Mouse (Mus musculus) midbrain, embryonic 13.5 days (tissue): ENCODE measurements around the gene Scnn1a. TPM values are rescaled to one million over a fixed set of nuclear protein-coding genes. Genes with fewer than 3 reads are reported as not detected.

ENCODE experiments used
- ATAC-seq: fragments of 200-750 bp; cut with Nextera tagmentation; 2 replicates; pipeline ENCODE4 v1.8.0; 2017; ENCODE audit warnings: mild to moderate bottlenecking, moderate TSS enrichment, moderate library complexity
- H3K27ac ChIP-seq: fragments of 300-500 bp; sonication (generic); 2 replicates; pipeline ENCODE4 v1.5.1; 2015; ENCODE audit warnings: inconsistent platforms, mild to moderate bottlenecking, moderate library complexity
- H3K27me3 ChIP-seq: fragments of 300-500 bp; sonication (generic); 2 replicates; pipeline ENCODE4 v1.6.1; 2015; ENCODE audit warnings: mild to moderate bottlenecking, inconsistent platforms
- H3K36me3 ChIP-seq: fragments of 300-500 bp; sonication (generic); 2 replicates; pipeline ENCODE4 v1.6.1; 2015; ENCODE audit warnings: mild to moderate bottlenecking, inconsistent platforms
- H3K4me1 ChIP-seq: fragments of 300-500 bp; sonication (generic); replicated peaks from 2 replicates; pipeline ENCODE4 v1.6.1; 2015; ENCODE audit warnings: inconsistent platforms
- H3K4me2 ChIP-seq: fragments of 300-500 bp; sonication (generic); replicated peaks from 2 replicates; pipeline ENCODE4 v1.6.1; 2015; ENCODE audit warnings: moderate library complexity, mild to moderate bottlenecking, inconsistent platforms
- H3K4me3 ChIP-seq: fragments of 300-500 bp; sonication (generic); replicated peaks from 2 replicates; pipeline ENCODE4 v1.5.1; 2015; ENCODE audit warnings: mild to moderate bottlenecking, inconsistent platforms
- H3K9ac ChIP-seq: fragments of 300-500 bp; sonication (generic); replicated peaks from 2 replicates; pipeline ENCODE4 v1.6.1; 2015; ENCODE audit warnings: mild to moderate bottlenecking, inconsistent platforms
- H3K9me3 ChIP-seq: fragments of 300-500 bp; sonication (generic); 2 replicates; pipeline ENCODE4 v1.6.1; 2016; ENCODE audit warnings: mild to moderate bottlenecking, inconsistent platforms
- WGBS: fragments of 180-500 bp; shearing (Covaris S2); methylation state at CpG from one replicate; pipeline ENCODE4 v1.1.7; 2015; 5-methylcytosine and 5-hydroxymethylcytosine counted together
- polyA plus RNA-seq: library from polyadenylated mRNA; unstranded; fragments of >200 nt; fragmentation: Nextera tagmentation; extraction: Ambion mirVana; gene quantifications from 2 replicates; pipeline ENCODE4 v1.2.1, GENCODE M21; 2015

The Scnn1a gene
- polyA plus RNA-seq, 1 experiment from 2014 or later, result 0.46 TPM

- Histone ChIP-seq H3K4me2 (peak overlapping the region; percentile 64), H3K4me1 (peaks cover 27% of the 10 kb centered on the region), H3K9ac (peak overlapping the region; percentile 62; the same call in 1 of the 2 replicates), H3K27ac (no peak overlapping the region), H3K4me3 (peak overlapping the region; percentile 35), H3K27me3 (no peaks in the 10 kb centered on the region), H3K36me3 (no peaks in the 10 kb centered on the region), H3K9me3 (no peaks in the 10 kb centered on the region)
- ATAC-seq, result no peak
- whole genome bisulfite sequencing, result 69% methylated on average over 22 of the region's 22 CpGs
These were observed 7.7 kb upstream of the Scnn1a start for GRCm38 (mm10) chr6:125312581-125313355.

- no peaks in the 10 kb centered on the region for H3K9me3 ChIP-seq
- H3K36me3 ChIP-seq, result no peaks in the 10 kb centered on the region
- H3K9ac ChIP-seq, result peak within 1 kb of the TSS; percentile 62
- H3K27ac ChIP-seq, result no peak within 1 kb of the TSS
- H3K4me3 ChIP-seq, result peak within 1 kb of the TSS; percentile 35
- H3K4me1 ChIP-seq, result peaks cover 27% of the 10 kb centered on the region
- WGBS, result under 1% methylated on average over 45 of the region's 46 CpGs
- ATAC-seq, result peak; percentile 75
- H3K27me3 ChIP-seq, result peaks cover 3% of the 10 kb centered on the region; the same call in 1 of the 2 replicates
- peak within 1 kb of the TSS; percentile 64 for H3K4me2 ChIP-seq
These were observed 6.8 kb upstream of the Scnn1a start, which contains the start of gene Ltbr for GRCm38 (mm10) chr6:125313546-125314230. Gene Ltbr (minus strand): TSS chr6:125313885.

DNA sequence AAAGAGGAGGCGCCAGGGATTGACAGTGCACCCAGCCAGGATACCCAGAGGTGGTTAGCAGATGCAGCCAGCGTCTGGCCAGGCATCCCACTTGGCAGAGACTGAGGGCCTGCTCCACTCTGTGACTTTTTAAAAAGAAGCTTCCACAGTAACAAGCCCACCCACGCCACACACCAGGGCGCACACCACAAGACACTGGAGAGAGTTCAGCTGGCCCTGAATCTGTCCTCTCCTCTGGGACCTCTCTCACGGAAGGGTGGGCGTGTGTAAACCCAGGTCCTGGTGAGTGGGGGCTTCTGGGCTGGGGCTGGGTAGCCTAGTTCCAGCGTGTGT, 6.3 kb upstream of the Scnn1a start:
- Histone ChIP-seq H3K4me3 (peak overlapping the region; percentile 35), H3K27ac (no peak overlapping the region), H3K36me3 (no peaks in the 10 kb centered on the region), H3K9me3 (no peaks in the 10 kb centered on the region), H3K9ac (peak overlapping the region; percentile 62), H3K4me1 (peaks cover 22% of the 10 kb centered on the region), H3K27me3 (peaks cover 4% of the 10 kb centered on the region; the same call in 1 of the 2 replicates), H3K4me2 (peak overlapping the region; percentile 64)
- peak; percentile 55 for ATAC-seq
- 54% methylated on average over 7 of the region's 7 CpGs for WGBS

DNA sequence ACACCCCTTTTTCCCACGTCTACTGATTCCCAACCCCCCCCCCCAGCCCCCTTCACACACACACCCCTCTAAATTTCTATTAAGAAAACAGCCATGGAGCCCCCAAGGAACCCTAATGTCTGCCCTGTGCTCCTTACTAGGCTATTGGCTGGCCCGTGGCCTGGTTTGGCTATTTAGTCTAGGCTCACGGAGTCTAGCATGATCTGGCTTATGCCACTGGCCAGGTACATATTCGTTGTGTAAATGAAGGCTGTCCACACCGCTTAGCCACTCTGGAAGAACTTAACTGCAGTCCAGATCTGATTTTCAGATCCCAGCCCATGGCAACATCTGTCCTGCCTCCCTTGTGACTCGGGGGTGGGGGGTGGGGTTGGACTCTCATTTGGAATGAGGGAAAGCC, 5.7 kb upstream of the Scnn1a start:
- H3K4me1 ChIP-seq, result peaks cover 20% of the 10 kb centered on the region
- H3K9me3 ChIP-seq, result no peaks in the 10 kb centered on the region
- peaks cover 8% of the 10 kb centered on the region for H3K27me3 ChIP-seq
- H3K36me3 ChIP-seq, result no peaks in the 10 kb centered on the region
- ATAC-seq, result no peak
- 76% methylated on average over 6 of the region's 6 CpGs for WGBS
- H3K4me3 ChIP-seq, result no peak overlapping the region
- H3K4me2 ChIP-seq, result no peak overlapping the region
- H3K9ac ChIP-seq, result no peak overlapping the region
- H3K27ac ChIP-seq, result no peak overlapping the region

DNA sequence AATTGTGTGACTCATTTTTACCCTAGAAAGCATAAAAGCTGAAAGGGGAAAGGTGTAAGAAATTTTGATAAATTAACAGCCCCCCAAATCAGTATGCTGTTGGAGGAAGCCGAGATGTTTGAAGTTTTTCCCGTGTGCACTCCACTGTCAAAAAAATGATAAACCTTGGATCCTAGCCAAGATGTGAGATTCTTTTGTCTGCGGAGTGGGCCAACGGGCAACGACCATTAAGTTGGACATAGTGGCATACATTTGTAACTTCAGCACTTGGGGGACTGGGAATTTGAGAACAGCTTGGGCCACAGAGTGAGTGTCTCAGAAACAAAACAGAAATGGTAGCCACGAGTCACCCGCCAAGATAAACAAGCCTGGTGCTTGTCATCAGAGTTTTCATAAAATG, 3.4 kb upstream of the Scnn1a start:
- Histone ChIP-seq H3K27me3 (peaks cover 31% of the 10 kb centered on the region), H3K4me3 (no peak overlapping the region), H3K4me2 (no peak overlapping the region), H3K9ac (no peak overlapping the region), H3K9me3 (no peaks in the 10 kb centered on the region), H3K36me3 (no peaks in the 10 kb centered on the region), H3K4me1 (peaks cover 27% of the 10 kb centered on the region), H3K27ac (no peak overlapping the region)
- 78% methylated on average over 7 of the region's 7 CpGs for WGBS
- ATAC-seq, result no peak

- Histone ChIP-seq H3K27me3 (peaks cover 45% of the 10 kb centered on the region), H3K9ac (no peak overlapping the region), H3K4me2 (no peak overlapping the region), H3K4me3 (no peak overlapping the region), H3K9me3 (no peaks in the 10 kb centered on the region), H3K36me3 (no peaks in the 10 kb centered on the region), H3K27ac (no peak overlapping the region), H3K4me1 (peaks cover 10% of the 10 kb centered on the region)
- WGBS, result 70% methylated on average over 15 of the region's 15 CpGs
- ATAC-seq, result no peak
These were observed 1.2 kb upstream of the Scnn1a start for GRCm38 (mm10) chr6:125318981-125319918.

DNA sequence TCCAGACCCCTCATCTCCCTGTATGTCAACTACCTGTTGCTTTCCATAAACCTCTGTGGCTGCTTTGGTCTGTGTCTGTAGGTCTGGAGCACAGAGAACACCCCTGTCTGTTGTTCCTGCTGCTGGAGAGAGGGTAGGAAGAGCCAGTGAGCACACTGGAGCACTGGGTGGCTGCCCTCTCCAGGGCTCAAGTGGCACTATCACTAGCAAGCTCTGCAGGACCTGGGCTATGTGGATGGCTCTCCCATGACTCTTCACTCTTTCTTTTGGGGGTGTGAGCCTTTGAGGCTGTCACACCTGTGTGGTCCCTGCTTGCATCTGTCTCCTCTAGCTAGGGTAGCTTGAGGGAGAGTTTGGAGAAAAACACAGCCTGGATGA, 551 bp upstream of the Scnn1a start:
- Histone ChIP-seq H3K4me3 (no peak overlapping the region), H3K4me2 (no peak overlapping the region), H3K4me1 (peaks cover 7% of the 10 kb centered on the region), H3K36me3 (no peaks in the 10 kb centered on the region), H3K9ac (no peak overlapping the region), H3K9me3 (no peaks in the 10 kb centered on the region), H3K27me3 (peaks cover 45% of the 10 kb centered on the region), H3K27ac (no peak overlapping the region)
- no peak for ATAC-seq

DNA sequence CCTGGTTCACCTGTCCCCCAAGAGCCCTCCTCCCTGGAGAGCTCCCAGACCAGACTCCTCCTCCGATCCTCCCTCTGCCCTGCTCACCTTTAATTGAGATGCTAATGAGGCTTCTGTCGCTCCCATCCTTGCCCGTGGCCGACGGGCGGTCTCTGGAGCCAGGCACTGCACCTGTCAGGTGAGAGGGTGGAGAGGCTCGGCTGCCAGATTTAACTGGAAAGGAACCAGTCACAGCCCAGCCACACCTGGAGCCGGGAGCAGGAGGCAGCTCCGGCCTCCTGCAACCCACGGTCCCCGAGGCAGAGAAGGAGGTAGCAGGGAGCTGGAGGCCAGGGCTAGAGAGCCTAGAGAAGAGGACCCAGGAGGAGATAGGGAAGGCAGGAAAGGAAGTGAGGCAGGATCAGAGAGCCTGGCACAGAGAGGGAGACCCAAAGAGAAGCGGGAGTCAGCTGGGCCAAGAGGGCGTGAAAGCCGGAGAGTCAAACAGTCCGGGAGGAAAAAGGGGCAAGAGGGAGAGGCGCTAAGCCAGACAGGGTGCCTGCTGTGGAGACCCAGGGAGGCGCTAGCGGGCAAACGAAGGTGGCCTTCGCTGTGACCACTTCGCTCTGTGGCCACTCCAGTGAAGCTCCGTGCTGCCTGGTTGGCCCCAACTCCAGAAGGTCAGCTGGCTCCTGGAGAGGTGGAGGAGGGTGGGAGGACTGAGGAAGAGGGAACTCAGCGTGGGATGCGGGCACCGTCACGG, 826 bp downstream of the Scnn1a start:
- Histone ChIP-seq H3K4me2 (no peak overlapping the region), H3K27me3 (peaks cover 45% of the 10 kb centered on the region), H3K4me3 (no peak overlapping the region), H3K9ac (no peak overlapping the region), H3K4me1 (peaks cover 7% of the 10 kb centered on the region), H3K27ac (no peak overlapping the region), H3K9me3 (no peaks in the 10 kb centered on the region), H3K36me3 (no peaks in the 10 kb centered on the region)
- 8% methylated on average over 26 of the region's 26 CpGs for WGBS
- ATAC-seq, result peak; percentile 19; the same call in 1 of the 2 replicates

GRCm38 (mm10) chr6:125322794-125323193, 2.3 kb downstream of the Scnn1a start:
- no peak for ATAC-seq
- Histone ChIP-seq H3K9ac (no peak overlapping the region), H3K4me1 (peaks cover 7% of the 10 kb centered on the region), H3K9me3 (no peaks in the 10 kb centered on the region), H3K36me3 (no peaks in the 10 kb centered on the region), H3K4me3 (no peak overlapping the region), H3K4me2 (no peak overlapping the region), H3K27me3 (peaks cover 45% of the 10 kb centered on the region), H3K27ac (no peak overlapping the region)
- 58% methylated on average over 13 of the region's 13 CpGs for WGBS

GRCm38 (mm10) chr6:125323547-125323946, 3.1 kb downstream of the Scnn1a start:
- Histone ChIP-seq H3K4me2 (no peak overlapping the region), H3K27ac (no peak overlapping the region), H3K4me3 (no peak overlapping the region), H3K36me3 (no peaks in the 10 kb centered on the region), H3K9me3 (no peaks in the 10 kb centered on the region), H3K4me1 (peaks cover 7% of the 10 kb centered on the region), H3K9ac (no peak overlapping the region), H3K27me3 (peaks cover 43% of the 10 kb centered on the region)
- no peak for ATAC-seq
- 68% methylated on average over 6 of the region's 6 CpGs for WGBS

- no peak overlapping the region for H3K4me2 ChIP-seq
- no peak for ATAC-seq
- 73% methylated on average over 6 of the region's 6 CpGs for WGBS
These were observed 4.9 kb downstream of the Scnn1a start for GRCm38 (mm10) chr6:125325337-125325736.

More at GRCm38 (mm10) chr6:125325337-125325736, 4.9 kb downstream of the Scnn1a start:
- H3K36me3 ChIP-seq, result no peaks in the 10 kb centered on the region
- no peak overlapping the region for H3K4me3 ChIP-seq
- no peaks in the 10 kb centered on the region for H3K9me3 ChIP-seq
- peaks cover 9% of the 10 kb centered on the region for H3K4me1 ChIP-seq
- no peak overlapping the region for H3K27ac ChIP-seq
- peaks cover 35% of the 10 kb centered on the region for H3K27me3 ChIP-seq
- H3K9ac ChIP-seq, result no peak overlapping the region
